Mouse (Mus musculus) ES-E14 (cell line): ENCODE measurements around the gene Amacr. TPM values are rescaled to one million over a fixed set of nuclear protein-coding genes. Genes with fewer than 3 reads are reported as not detected.

Experiments
- DNase-seq: peaks from one replicate; pipeline ENCODE4 v3.0.0-alpha.2; 2013; ENCODE audit warnings: low read depth, low spot score
- H3K27ac ChIP-seq: 2 replicates; pipeline ENCODE4 v1.5.1; 2012; ENCODE audit warnings: low read depth, mild to moderate bottlenecking, low read length, moderate library complexity, mixed read lengths; ENCODE audit not compliant: poor library complexity, insufficient read depth, severe bottlenecking
- H3K36me3 ChIP-seq: 2 replicates; pipeline ENCODE4 v1.6.1; 2012; ENCODE audit warnings: mild to moderate bottlenecking, low read length, moderate library complexity, mixed read lengths; ENCODE audit not compliant: control insufficient read depth, poor library complexity, insufficient read depth, severe bottlenecking
- H3K4me1 ChIP-seq, 2 experiments: fragments of 150-350 bp in 1 of 2; sonication (generic) in 1 of 2; 2 replicates each; pipeline ENCODE4 v1.6.1; 2012; ENCODE audit warnings: low read length in 2 of 2, mild to moderate bottlenecking in 1 of 2, mixed read lengths in 1 of 2; ENCODE audit not compliant: control insufficient read depth in 2 of 2, insufficient read depth in 2 of 2, poor library complexity in 1 of 2
- H3K4me3 ChIP-seq, 2 experiments: fragments of 150-350 bp in 1 of 2; sonication (generic) in 1 of 2; 2 replicates each; pipeline ENCODE4 v1.5.1; 2012; ENCODE audit warnings: low read length in 2 of 2, low read depth in 1 of 2, mild to moderate bottlenecking in 1 of 2, mixed read lengths in 1 of 2; ENCODE audit not compliant: insufficient read depth in 1 of 2, poor library complexity in 1 of 2, severe bottlenecking in 1 of 2
- H3K9ac ChIP-seq: 2 replicates; pipeline ENCODE4 v1.6.1; 2012; ENCODE audit warnings: low read depth, mild to moderate bottlenecking, low read length, mixed read lengths; ENCODE audit not compliant: poor library complexity, insufficient read depth, severe bottlenecking
- H3K9me3 ChIP-seq: fragments of 150-350 bp; sonication (generic); 2 replicates; pipeline ENCODE4 v1.6.1; 2012; ENCODE audit warnings: low read depth, mild to moderate bottlenecking, low read length; ENCODE audit not compliant: control insufficient read depth, insufficient read depth
- CHD2 ChIP-seq: IDR thresholded peaks from 2 replicates; pipeline ENCODE4 v1.6.1; 2014; ENCODE audit warnings: mild to moderate bottlenecking, low read depth, low read length, inconsistent platforms
- HCFC1 ChIP-seq: IDR thresholded peaks from 2 replicates; pipeline ENCODE4 v1.6.1; 2012; ENCODE audit warnings: low read length, inconsistent platforms, borderline replicate concordance; ENCODE audit not compliant: insufficient read depth
- MAFK ChIP-seq: IDR thresholded peaks from 2 replicates; pipeline ENCODE4 v1.6.1; 2014; ENCODE audit warnings: mild to moderate bottlenecking, low read depth, low read length, inconsistent platforms; ENCODE audit not compliant: insufficient read depth
- ZC3H11A ChIP-seq: IDR thresholded peaks from 2 replicates; pipeline ENCODE4 v1.6.1; 2012; ENCODE audit warnings: low read depth, mild to moderate bottlenecking, inconsistent platforms, low read length, borderline replicate concordance
- ZNF384 ChIP-seq: IDR thresholded peaks from 2 replicates; pipeline ENCODE4 v1.6.1; 2012; ENCODE audit warnings: low read depth, low read length, inconsistent platforms
- in situ Hi-C, 2 experiments: fragments of 600-800 bp; cut with MboI; formaldehyde crosslinking; loops; one replicate each; pipeline ENCODE4 v1.15.1; 2025; ENCODE audit warnings: low sequenced_read_pairs in 2 of 2, inconsistent platforms in 1 of 2; ENCODE audit not compliant: unreplicated experiment in 2 of 2
- total RNA-seq: library from RNA; depleted of rRNA; stranded (reverse); fragments of 300-350 nt; gene quantifications from 2 replicates; pipeline ENCODE4 v1.2.3, GENCODE M21; 2012; rRNA removed

The Amacr gene
- 7.7 and 9.7 TPM in 2 replicates for total RNA-seq

DNA sequence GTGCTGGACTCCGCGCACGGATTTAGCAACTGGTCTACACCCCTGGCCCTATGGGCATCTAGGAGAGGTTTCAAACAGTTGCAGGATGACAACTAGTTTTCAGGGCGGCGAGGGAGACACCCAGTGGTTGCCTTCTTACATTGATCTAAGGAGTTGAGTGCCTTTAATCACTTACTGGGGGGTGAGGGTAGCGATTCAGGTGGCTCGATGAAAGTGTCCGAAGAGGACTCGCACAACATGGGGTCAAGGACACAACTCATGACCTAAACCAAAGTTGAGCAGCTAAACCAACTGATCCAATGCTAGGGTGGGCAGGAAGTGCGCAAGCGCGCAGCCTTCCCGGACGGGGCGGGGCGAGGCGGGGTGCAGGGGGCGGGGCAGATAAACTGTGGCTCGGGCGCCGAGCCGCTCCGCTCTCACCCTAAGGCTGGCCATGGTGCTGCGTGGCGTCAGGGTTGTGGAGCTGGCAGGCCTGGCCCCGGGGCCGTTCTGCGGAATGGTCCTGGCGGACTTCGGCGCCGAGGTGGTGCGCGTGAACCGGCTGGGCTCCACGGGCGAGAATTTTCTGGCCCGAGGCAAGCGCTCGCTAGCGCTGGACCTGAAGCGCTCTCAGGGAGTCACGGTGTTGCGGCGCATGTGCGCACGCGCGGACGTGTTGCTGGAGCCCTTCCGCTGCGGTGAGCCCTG lies at the start of gene Amacr:
Gene Amacr, plus strand, starts transcription at position 380 of the 687 bp plus-strand sequence.
- peak within 1 kb of the TSS; percentile 76 for H3K4me3 ChIP-seq
- in situ Hi-C loops = no loop called here
- TF ChIP-seq ZC3H11A (no peak), HCFC1 (peak; percentile 55; the same call in 1 of the 2 replicates)

DNA sequence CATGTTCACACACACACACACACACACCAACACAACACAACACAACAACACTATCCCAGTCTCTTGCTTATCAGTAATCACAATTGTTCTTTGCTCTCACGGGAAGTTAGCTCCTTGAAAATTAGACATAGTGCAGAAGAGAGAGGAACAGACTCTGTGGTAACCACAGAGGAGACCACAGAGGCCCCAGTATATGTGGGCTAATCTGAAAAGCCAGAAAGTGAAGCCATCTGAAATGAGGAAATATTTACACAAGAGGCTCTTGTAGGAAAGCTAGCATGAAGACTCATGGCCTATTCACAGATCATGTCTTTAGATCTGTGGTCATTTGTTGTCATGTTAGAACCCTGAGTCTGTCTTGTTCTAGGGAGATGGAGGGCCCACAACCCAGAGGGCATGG lies 47.6 kb upstream of the Amacr start:
- Histone ChIP-seq H3K9me3 (no peaks in the 10 kb centered on the region), H3K4me3 (no peak overlapping the region), H3K9ac (no peak overlapping the region), H3K36me3 (no peaks in the 10 kb centered on the region), H3K27ac (no peak overlapping the region), H3K4me1 (no peaks in the 10 kb centered on the region)
- in situ Hi-C loops = no loop called here
- TF ChIP-seq ZNF384 (no peak), ZC3H11A (no peak), CHD2 (no peak), HCFC1 (no peak), MAFK (no peak)
- DNase-seq = no peak

More for the DNA sequence above, at the start of gene Amacr:
- Histone ChIP-seq H3K27ac (peak within 1 kb of the TSS; percentile 44), H3K36me3 (no peaks in the 10 kb centered on the region), H3K4me1 (peaks cover 6 to 7% of the 10 kb centered on the region in 2 experiments), H3K9ac (peak within 1 kb of the TSS; percentile 89), H3K9me3 (no peaks in the 10 kb centered on the region)
- peak; percentile 83 for DNase-seq

DNA sequence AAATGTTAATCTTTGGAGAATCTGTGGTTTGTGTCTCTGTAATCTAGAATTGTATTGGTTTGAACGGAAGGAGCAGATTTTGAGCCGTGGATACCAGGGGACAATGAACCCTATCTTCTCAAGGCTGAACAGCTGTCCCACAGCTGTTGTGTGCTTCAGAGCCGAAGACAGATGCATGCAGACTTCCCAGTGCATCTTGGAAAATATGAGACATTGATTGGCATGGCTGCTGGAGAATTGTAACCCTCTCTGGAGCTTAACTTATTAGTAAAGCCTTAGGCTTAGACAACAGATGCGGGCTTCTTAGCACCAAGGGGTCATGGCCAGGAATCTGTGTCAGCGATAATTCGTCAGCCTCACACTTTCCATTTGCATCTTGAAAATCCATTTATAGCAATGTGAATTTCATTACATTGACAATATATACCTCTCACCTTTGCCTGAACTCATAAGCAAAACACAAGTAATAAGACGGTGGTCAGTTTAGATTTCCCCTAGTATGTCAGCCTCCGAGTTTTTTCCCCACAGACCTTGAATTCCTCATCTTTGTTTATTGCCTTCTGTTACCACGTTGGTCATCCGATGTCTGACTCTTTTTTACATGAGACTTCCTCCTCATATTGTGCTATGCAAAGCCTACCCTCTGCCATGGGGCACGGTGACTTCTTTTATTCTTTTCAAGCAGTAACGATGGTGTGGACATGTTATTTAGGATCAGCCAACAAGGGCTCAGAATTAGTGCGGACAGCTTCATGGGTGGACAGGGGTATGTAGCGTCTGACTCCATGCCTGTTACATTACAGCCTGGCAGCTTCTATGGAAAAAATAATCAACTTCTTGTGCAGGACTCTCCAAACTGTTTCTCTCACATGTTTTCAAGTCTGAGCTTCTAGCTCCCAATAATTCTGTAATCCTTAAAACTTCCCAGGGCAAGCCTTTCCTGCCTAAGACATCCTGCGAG lies 41.1 kb upstream of the Amacr start:
- in situ Hi-C loops = no loop called here
- no peak for DNase-seq
- no peak overlapping the region for H3K9ac ChIP-seq

DNA sequence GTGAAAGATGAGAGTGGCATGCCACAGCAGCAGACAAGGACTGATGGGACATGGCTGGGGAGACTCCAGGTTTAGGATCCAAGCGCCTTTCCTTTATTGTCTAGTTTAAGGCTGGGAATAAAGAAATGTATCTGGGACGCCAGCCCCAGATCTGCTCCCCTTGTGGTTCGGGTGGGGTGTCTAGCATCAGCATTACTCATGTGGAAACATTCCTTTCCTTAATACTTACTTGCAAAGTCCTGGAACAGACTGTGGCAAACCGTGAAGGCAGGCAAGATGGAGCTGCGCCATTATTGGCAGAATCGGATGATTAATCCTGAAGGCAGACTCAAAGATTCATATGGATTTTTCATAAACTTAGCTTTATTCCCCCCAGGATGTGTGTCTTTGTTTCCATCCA lies 39.7 kb upstream of the Amacr start:
- in situ Hi-C loops = no loop called here
- no peaks in the 10 kb centered on the region for H3K4me1 ChIP-seq
- H3K9me3 ChIP-seq = no peaks in the 10 kb centered on the region
- TF ChIP-seq HCFC1 (no peak), ZC3H11A (no peak), CHD2 (no peak), MAFK (no peak), ZNF384 (no peak)
- H3K4me3 ChIP-seq = no peak overlapping the region
- no peak for DNase-seq
- no peaks in the 10 kb centered on the region for H3K36me3 ChIP-seq
- H3K9ac ChIP-seq = no peak overlapping the region
- H3K27ac ChIP-seq = no peak overlapping the region

More for the DNA sequence above, 41.1 kb upstream of the Amacr start:
- H3K4me1 ChIP-seq = no peaks in the 10 kb centered on the region
- no peak overlapping the region for H3K4me3 ChIP-seq
- no peak overlapping the region for H3K27ac ChIP-seq
- TF ChIP-seq HCFC1 (no peak), MAFK (no peak), ZNF384 (no peak), CHD2 (no peak), ZC3H11A (no peak)
- no peaks in the 10 kb centered on the region for H3K36me3 ChIP-seq
- H3K9me3 ChIP-seq = no peaks in the 10 kb centered on the region
